Mouse (Mus musculus) spleen, adult 10 weeks (tissue): ENCODE data around the gene Fndc4. TPM values are rescaled to one million over a fixed set of nuclear protein-coding genes. Genes with fewer than 3 reads are reported as not detected.

Experiments used
- polyA plus RNA-seq: library from polyadenylated mRNA; stranded (reverse); fragments of 350-450 nt; fragmentation: Illumina TruSeq; extraction: RNeasy Lipid Tissue Mini Kit (QIAGEN cat#74804); gene quantifications from one replicate; pipeline ENCODE4 v1.2.3, GENCODE M21; 2015; ENCODE audit warnings: low replicate concordance; ENCODE audit not compliant: insufficient read depth

Gene Fndc4
- 3.6 TPM for polyA plus RNA-seq

GRCm38 (mm10) chr5:31295606-31296141, at the start of gene Fndc4:
Fndc4 (minus strand) TSS chr5:31296080.

DNA sequence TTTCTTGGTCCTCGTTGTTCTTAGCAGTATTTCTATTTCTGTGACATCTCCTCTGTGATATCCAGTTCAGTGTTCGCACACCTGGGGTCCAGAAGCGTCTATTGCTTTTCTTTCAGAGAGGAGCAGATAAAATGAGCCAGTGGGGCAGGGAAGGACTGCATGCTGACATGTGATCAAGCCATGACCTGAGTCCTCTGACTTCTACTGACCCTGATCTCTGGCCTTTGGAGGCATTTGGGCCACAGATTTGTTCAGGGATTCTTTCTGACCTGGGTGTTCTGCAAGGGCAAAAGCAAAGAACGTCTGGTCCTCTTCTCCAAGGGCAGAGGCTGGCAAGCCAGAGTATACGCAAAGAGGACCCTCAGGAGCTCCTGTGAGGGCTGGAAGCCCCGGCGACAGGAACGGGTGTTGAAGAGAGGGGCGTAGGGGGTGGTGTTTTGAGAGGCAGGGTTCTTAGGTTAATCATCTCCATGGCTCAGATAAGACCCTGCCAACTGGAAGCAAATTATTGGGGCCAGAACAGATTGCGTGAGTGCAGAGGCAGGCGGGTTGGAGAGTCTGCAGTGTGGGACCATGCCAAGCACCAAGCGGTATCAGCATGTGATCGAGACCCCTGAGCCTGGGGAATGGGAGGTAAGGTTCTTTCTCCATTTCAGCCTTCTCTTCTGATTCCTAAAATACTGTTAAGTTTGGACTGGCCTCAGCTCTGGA, 1.3 kb upstream of the Fndc4 start, which contains the start of gene Gckr:
Gene Gckr, plus strand, starts transcription at position 397 of the 711 bp plus-strand sequence.

GRCm38 (mm10) chr5:31290521-31291360, 5.1 kb downstream of the Fndc4 start, which contains the start of gene Ift172:
Ift172 (minus strand) TSS chr5:31291116.

DNA sequence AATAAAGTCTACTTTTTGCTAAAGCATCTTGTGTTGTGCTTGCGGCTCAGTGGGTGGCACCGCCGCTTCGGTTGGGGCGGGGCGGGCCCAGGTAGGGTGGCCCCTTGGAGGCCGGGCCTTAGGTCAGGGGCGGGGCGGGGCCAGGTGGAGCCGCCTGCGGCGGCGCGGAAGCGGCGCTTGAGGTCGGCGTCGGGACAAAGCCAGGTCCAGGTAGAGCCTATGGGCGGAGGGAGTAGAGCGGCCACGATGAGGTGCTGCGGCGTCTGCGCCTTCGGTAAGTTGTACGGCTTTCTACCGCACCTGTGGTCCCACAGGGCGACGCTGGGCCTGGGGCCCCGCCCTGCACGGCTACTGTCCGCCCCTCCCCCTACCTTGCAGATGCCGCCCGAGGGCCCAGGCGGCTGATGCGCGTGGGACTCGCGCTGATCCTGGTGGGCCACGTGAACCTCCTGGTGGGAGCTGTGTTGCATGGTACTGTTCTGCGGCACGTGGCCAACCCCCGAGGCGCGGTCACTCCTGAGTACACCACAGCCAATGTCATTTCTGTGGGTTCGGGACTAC, 44.3 kb downstream of the Fndc4 start, which contains the start of gene Krtcap3:
Gene Krtcap3, plus strand, starts transcription at position 151 of the 561 bp plus-strand sequence.

Other genes starting within 250 kb of the Fndc4 start
- 100 TPM for gene Atraid, start 247.8 kb downstream of the Fndc4 start, polyA plus RNA-seq
- 5.0 TPM for gene Slc5a6, start 247.2 kb downstream of the Fndc4 start, polyA plus RNA-seq
- gene Cad, start 241.3 kb downstream of the Fndc4 start, polyA plus RNA-seq, result 12.4 TPM
- not detected for gene Dnajc5g, start 189.8 kb downstream of the Fndc4 start, polyA plus RNA-seq
- gene Slc30a3, start 187.8 kb downstream of the Fndc4 start, polyA plus RNA-seq, result not detected
- gene Trim54, start 179.4 kb downstream of the Fndc4 start, polyA plus RNA-seq, result not detected
- not detected for gene Ucn, start 157.3 kb downstream of the Fndc4 start, polyA plus RNA-seq
- gene Mpv17, start 141.8 kb downstream of the Fndc4 start, polyA plus RNA-seq, result 37.0 TPM
- 2.1 TPM for gene Gm29609, start 116.2 kb downstream of the Fndc4 start, polyA plus RNA-seq
- gene Gtf3c2, start 115.9 kb downstream of the Fndc4 start, polyA plus RNA-seq, result 116 TPM
- 97.0 TPM for gene Snx17, start 102.9 kb downstream of the Fndc4 start, polyA plus RNA-seq
- gene Eif2b4, start 102.7 kb downstream of the Fndc4 start, polyA plus RNA-seq, result 17.1 TPM
- gene Zfp513, start 93.8 kb downstream of the Fndc4 start, polyA plus RNA-seq, result 14.9 TPM
- gene Ppm1g, start 75.4 kb downstream of the Fndc4 start, polyA plus RNA-seq, result 88.2 TPM
- 156 TPM for gene Nrbp1, start 55.2 kb downstream of the Fndc4 start, polyA plus RNA-seq
- not detected for gene Gm9970, start 54.8 kb downstream of the Fndc4 start, polyA plus RNA-seq
- gene Krtcap3, start 44.4 kb downstream of the Fndc4 start, polyA plus RNA-seq, result 11.7 TPM
- gene Ift172, start 5.0 kb downstream of the Fndc4 start, polyA plus RNA-seq, result 20.5 TPM
- gene Gckr, start 1.4 kb upstream of the Fndc4 start, polyA plus RNA-seq, result not detected
- 52.2 TPM for gene Zfp512, start 156.4 kb upstream of the Fndc4 start, polyA plus RNA-seq
- gene 4930548H24Rik, start 189.7 kb upstream of the Fndc4 start, polyA plus RNA-seq, result 0.11 TPM
- 32.4 TPM for gene Gpn1, start 198.7 kb upstream of the Fndc4 start, polyA plus RNA-seq
- 51.7 TPM for gene Slc4a1ap, start 230.9 kb upstream of the Fndc4 start, polyA plus RNA-seq
- 11.7 TPM for gene Supt7l, start 231.7 kb upstream of the Fndc4 start, polyA plus RNA-seq